In the genomic region with DNA sequence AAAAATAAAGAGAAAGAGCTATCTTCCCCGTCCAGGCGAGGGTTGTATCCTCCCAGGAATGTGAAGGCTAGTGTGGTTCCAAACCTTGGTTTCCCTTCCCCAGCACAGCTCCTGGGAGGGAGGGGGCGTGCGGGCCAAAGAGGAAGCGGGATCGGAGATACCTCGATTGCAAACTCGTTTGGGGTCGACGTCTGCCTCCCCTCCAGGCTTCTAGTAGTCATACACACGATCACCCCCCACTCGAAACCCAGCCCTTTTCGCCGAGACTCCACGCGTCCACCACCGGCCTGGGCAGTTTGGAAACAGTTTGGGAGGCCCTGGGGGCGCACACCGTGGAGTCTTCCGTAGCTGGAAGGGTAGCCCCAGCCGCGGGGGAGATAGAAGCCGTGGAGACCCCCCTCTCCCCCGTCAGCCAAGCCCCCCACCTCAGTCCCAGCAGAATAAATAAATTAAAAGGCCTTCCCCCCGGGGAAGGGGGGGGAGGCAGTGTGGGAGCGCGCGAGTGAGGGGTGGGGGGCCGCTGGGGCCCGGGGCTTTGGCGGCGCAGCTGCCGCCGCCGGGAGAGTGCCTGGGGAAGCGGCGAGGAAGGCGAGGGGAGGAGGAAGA, we compare ENCODE assay signal across 7 mouse cellular contexts. TPM values are rescaled to one million over a fixed set of nuclear protein-coding genes. Genes with fewer than 3 reads are reported as not detected.
DNase-seq lines count a peak whose midpoint lies in the region; ATAC-seq and TF ChIP-seq lines count a peak whose summit lies in the region.

No protein-coding gene starts in this region.

- H3K9ac ChIP-seq in forebrain, embryonic 13.5 days, result peak overlapping the region; percentile 100
- H3K9ac ChIP-seq in intestine, embryonic 15.5 days, result peak overlapping the region; percentile 99
- H3K9ac ChIP-seq in lung, postnatal 0 days (replicated peaks; ENCODE audit: low read depth), result peak overlapping the region; percentile 96

- peak; percentile 56 to 66 for DNase-seq in spleen, adult 18-20 months
- no peak for DNase-seq in spleen, postnatal 14 days (ENCODE audit: low spot score in 2 of 2)
- DNase-seq in lung, postnatal 0 days (ENCODE audit: low spot score), result peak; percentile 67
- peak; percentile 59 for DNase-seq in right cerebral cortex, postnatal 25 days

- H3K27me3 ChIP-seq in forebrain, embryonic 13.5 days, result no peaks in the 10 kb centered on the region
- no peaks in the 10 kb centered on the region for H3K27me3 ChIP-seq in intestine, embryonic 15.5 days (replicated peaks)
- no peaks in the 10 kb centered on the region for H3K27me3 ChIP-seq in lung, postnatal 0 days (replicated peaks; ENCODE audit: insufficient read depth, low read length)

- peaks cover 8% of the 10 kb centered on the region for H3K4me1 ChIP-seq in brown adipose tissue, adult 24 weeks (ENCODE audit: control insufficient read depth, insufficient read depth, insufficient read length, low read length)
- H3K4me1 ChIP-seq in forebrain, embryonic 13.5 days, result peaks cover 47% of the 10 kb centered on the region
- H3K4me1 ChIP-seq in intestine, embryonic 15.5 days (replicated peaks), result peaks cover 37% of the 10 kb centered on the region
- peaks cover 24% of the 10 kb centered on the region; the same call in 1 of the 2 replicates for H3K4me1 ChIP-seq in lung, postnatal 0 days (ENCODE audit: insufficient read depth, low read depth, low read length)

- H3K27ac ChIP-seq in brown adipose tissue, adult 24 weeks (replicated peaks; ENCODE audit: low read depth, low read length), result peak overlapping the region; percentile 95
- peak overlapping the region; percentile 100 for H3K27ac ChIP-seq in forebrain, embryonic 13.5 days
- H3K27ac ChIP-seq in intestine, embryonic 15.5 days, result peak overlapping the region; percentile 100
- H3K27ac ChIP-seq in lung, postnatal 0 days (ENCODE audit: low read length), result peak overlapping the region; percentile 100

- 2% methylated on average over 35 of the region's 38 CpGs for WGBS in forebrain, embryonic 13.5 days
- WGBS in intestine, embryonic 15.5 days, result under 1% methylated on average over 38 of the region's 38 CpGs
- WGBS in lung, postnatal 0 days, result under 1% methylated on average over 29 of the region's 38 CpGs

- H3K36me3 ChIP-seq in forebrain, embryonic 13.5 days (ENCODE audit: poor library complexity, severe bottlenecking), result peaks cover 14% of the 10 kb centered on the region
- peaks cover 3% of the 10 kb centered on the region; the same call in 1 of the 2 replicates for H3K36me3 ChIP-seq in intestine, embryonic 15.5 days
- peaks cover 4% of the 10 kb centered on the region; the same call in 1 of the 2 replicates for H3K36me3 ChIP-seq in lung, postnatal 0 days (ENCODE audit: insufficient read depth, low read length)

- ATAC-seq in forebrain, embryonic 13.5 days, result peak; percentile 36
- no peak for ATAC-seq in intestine, embryonic 15.5 days
- ATAC-seq in lung, postnatal 0 days, result no peak

- peak overlapping the region; percentile 100 for H3K4me2 ChIP-seq in forebrain, embryonic 13.5 days
- H3K4me2 ChIP-seq in intestine, embryonic 15.5 days (replicated peaks), result peak overlapping the region; percentile 96
- peak overlapping the region; percentile 99 for H3K4me2 ChIP-seq in lung, postnatal 0 days (replicated peaks; ENCODE audit: low read depth, low read length)

- TF ChIP-seq EP300 in lung, postnatal 0 days (IDR thresholded peaks at IDR 0.05), result no peak

- no peaks in the 10 kb centered on the region for H3K9me3 ChIP-seq in forebrain, embryonic 13.5 days (replicated peaks)
- H3K9me3 ChIP-seq in intestine, embryonic 15.5 days, result no peaks in the 10 kb centered on the region
- no peaks in the 10 kb centered on the region for H3K9me3 ChIP-seq in lung, postnatal 0 days (ENCODE audit: low read length)

- no peak for TF ChIP-seq CTCF in lung, postnatal 0 days (IDR thresholded peaks at IDR 0.05)

- H3K4me3 ChIP-seq in brown adipose tissue, adult 24 weeks (ENCODE audit: insufficient read depth, low read depth, low read length), result peak overlapping the region; percentile 71
- peak overlapping the region; percentile 94 for H3K4me3 ChIP-seq in forebrain, embryonic 13.5 days
- H3K4me3 ChIP-seq in intestine, embryonic 15.5 days (replicated peaks), result peak overlapping the region; percentile 88
- peak overlapping the region; percentile 91 for H3K4me3 ChIP-seq in lung, postnatal 0 days (ENCODE audit: low read depth, low read length)

RNA-seq across cellular contexts. Expression of a gene that starts 0.3 kb away (rescaled TPM):
- 5.4 and 8.3 TPM in 2 replicates for polyA plus RNA-seq in brown adipose tissue, adult 24 weeks (2012; ENCODE audit: insufficient read depth, insufficient read length, missing spikeins)
- 13.4 and 13.9 TPM in 2 replicates for polyA plus RNA-seq in forebrain, embryonic 13.5 days (2015; fragmentation: Nextera tagmentation; extraction: Ambion mirVana)
- 7.6 and 8.4 TPM in 2 replicates for polyA plus RNA-seq in intestine, embryonic 15.5 days (2015; fragmentation: Nextera tagmentation; extraction: Ambion mirVana)
- 6.2 and 7.2 TPM in 2 replicates for polyA plus RNA-seq in lung, postnatal 0 days (2015; fragmentation: Nextera tagmentation; extraction: Ambion mirVana)

RNA-seq across cellular contexts. Expression of a gene that starts 9.2 kb away (rescaled TPM):
- polyA plus RNA-seq in brown adipose tissue, adult 24 weeks (2012; ENCODE audit: insufficient read depth, insufficient read length, missing spikeins), result 0.48 and 0.67 TPM in 2 replicates
- 4.3 and 5.0 TPM in 2 replicates for polyA plus RNA-seq in forebrain, embryonic 13.5 days (2015; fragmentation: Nextera tagmentation; extraction: Ambion mirVana)
- 1.7 and 2.3 TPM in 2 replicates for polyA plus RNA-seq in intestine, embryonic 15.5 days (2015; fragmentation: Nextera tagmentation; extraction: Ambion mirVana)
- 12.4 and 16.8 TPM in 2 replicates for polyA plus RNA-seq in lung, postnatal 0 days (2015; fragmentation: Nextera tagmentation; extraction: Ambion mirVana)

RNA-seq across cellular contexts. Expression of a gene that starts 27.6 kb away (rescaled TPM):
- 18.4 and 19.5 TPM in 2 replicates for polyA plus RNA-seq in brown adipose tissue, adult 24 weeks (2012; ENCODE audit: insufficient read depth, insufficient read length, missing spikeins)
- 75.5 and 77.3 TPM in 2 replicates for polyA plus RNA-seq in forebrain, embryonic 13.5 days (2015; fragmentation: Nextera tagmentation; extraction: Ambion mirVana)
- polyA plus RNA-seq in intestine, embryonic 15.5 days (2015; fragmentation: Nextera tagmentation; extraction: Ambion mirVana), result 68.5 and 69.1 TPM in 2 replicates
- 61.3 and 62.0 TPM in 2 replicates for polyA plus RNA-seq in lung, postnatal 0 days (2015; fragmentation: Nextera tagmentation; extraction: Ambion mirVana)

RNA-seq across cellular contexts. Expression of a gene that starts 40.9 kb away (rescaled TPM):
- 1.7 TPM in 2 replicates for polyA plus RNA-seq in brown adipose tissue, adult 24 weeks (2012; ENCODE audit: insufficient read depth, insufficient read length, missing spikeins)
- polyA plus RNA-seq in forebrain, embryonic 13.5 days (2015; fragmentation: Nextera tagmentation; extraction: Ambion mirVana), result not detected in 2 replicates
- 4.7 and 6.8 TPM in 2 replicates for polyA plus RNA-seq in intestine, embryonic 15.5 days (2015; fragmentation: Nextera tagmentation; extraction: Ambion mirVana)
- 0.19 TPM in 1 of 2 replicates, not detected in the other for polyA plus RNA-seq in lung, postnatal 0 days (2015; fragmentation: Nextera tagmentation; extraction: Ambion mirVana)

Comparison
In these comparisons a context has a peak if more than half of its experiments do, and no peak if none do; other contexts are left out.
1. DNase-seq: peak in spleen, adult 18-20 months (2 of 2), lung, postnatal 0 days (single experiment) and right cerebral cortex, postnatal 25 days (single experiment); none in spleen, postnatal 14 days (0 of 2).
2. Peak in every context shown above with its lines, with median percentiles within 50 percentile points of each other: H3K27ac ChIP-seq, H3K4me3 ChIP-seq, H3K4me2 ChIP-seq and H3K9ac ChIP-seq.